Mouse (Mus musculus): Measurements from ENCODE around the gene Cdiptos. TPM values are rescaled to one million over a fixed set of nuclear protein-coding genes. Genes with fewer than 3 reads are reported as not detected.

The Cdiptos gene
- total RNA-seq, 2 experiments from 2014 or later = 0.31 TPM; not detected in 1

DNA sequence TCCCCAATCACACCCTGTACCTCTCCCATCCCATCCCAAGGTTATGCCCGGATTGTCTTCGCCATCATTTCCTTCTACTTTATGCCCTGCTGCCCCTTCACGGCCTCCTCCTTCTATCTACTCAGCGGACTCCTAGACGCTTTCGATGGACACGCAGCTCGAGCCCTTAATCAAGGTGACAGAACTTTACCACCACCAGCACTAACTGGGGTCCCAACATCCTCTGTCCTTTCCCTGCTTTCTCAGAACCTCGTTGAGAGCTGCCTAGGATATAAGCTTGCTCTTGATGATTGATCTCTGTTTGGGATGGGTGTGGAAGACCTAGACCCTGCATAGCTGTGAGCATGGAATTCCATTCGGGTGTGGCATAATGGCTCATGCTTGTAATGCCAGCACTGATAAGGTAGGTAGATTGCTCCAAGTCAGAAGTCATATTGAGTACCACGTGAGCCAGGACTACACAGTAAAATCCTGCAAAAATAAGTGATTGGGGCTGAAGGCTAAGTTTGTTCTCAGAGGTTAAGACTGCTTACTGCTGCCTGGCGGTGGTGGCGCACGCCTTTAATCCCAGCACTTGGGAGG is 1.1 kb upstream of the Cdiptos start:
- DNase-seq (ENCODE audit: low spot score in 2 of 2) = no peak

GRCm38 (mm10) chr7:126975893-126975949 is 177 bp downstream of the Cdiptos start, which contains the start of gene Cdipt:
TSS of gene Cdipt (plus strand) at chr7:126975914.
- DNase-seq (ENCODE audit: low spot score in 2 of 2) = no peak

GRCm38 (mm10) chr7:126975493-126975892 is 405 bp downstream of the Cdiptos start:
- no peak for DNase-seq (ENCODE audit: low spot score in 2 of 2)

GRCm38 (mm10) chr7:126967361-126967760 is 8.5 kb downstream of the Cdiptos start:
- no peak for DNase-seq (ENCODE audit: low spot score in 2 of 2)

DNA sequence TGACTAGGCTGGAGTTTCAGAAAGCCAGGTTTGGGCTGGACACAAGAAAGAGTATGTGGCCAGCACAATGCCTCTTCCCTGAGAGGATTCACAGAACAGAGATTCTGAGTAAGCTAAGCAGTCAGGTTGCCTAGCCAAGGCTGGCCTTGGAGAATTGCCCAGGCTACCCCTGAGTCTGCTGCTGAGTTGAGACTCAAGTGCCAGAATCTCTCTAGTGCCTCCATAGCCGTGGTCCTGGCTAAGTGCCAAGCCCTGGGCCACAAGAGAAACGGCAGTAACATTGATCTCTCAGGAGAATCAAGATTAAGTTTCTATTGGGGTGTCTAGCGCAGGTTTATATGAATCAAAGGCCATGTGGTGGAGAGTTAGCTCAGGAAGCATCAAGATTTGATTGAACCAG is 10.3 kb downstream of the Cdiptos start:
- DNase-seq (ENCODE audit: low spot score in 2 of 2) = no peak

DNA sequence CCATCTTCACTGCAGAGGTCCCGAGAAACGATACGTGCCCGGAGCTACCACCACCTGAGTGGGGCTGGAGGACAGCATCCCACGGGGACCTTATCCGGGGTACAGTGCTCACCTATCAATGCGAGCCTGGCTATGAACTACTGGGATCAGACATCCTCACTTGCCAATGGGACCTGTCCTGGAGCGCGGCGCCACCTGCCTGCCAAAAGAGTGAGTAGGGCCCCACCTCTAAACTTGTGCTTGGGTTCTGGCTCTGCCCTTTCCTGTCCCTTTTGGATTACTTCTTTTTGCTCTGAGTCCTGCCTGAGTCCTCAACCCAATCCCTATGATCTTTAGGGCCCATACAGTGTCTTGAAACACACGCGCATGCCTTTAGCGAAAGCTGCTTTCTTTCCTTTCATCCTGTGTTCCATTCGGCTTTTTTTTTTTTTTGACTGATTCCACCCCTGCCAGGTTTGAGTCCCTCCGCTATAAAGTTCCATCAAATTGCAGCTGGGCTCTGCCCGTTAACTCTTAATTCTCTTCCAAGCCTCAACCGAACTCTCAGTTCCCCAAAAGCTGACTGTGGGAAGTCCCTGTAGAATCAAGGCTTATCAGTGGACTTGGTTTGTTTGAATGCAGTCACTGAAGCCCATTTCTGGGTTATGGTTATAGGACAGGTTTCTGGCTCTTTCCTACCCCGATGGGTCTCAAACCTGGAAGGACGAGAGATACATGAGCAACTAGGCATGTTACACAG is 12.2 kb downstream of the Cdiptos start:
- DNase-seq (ENCODE audit: low spot score in 2 of 2) = peak in 1 of 2 experiments; percentile 44

- DNase-seq (ENCODE audit: low spot score in 2 of 2) = no peak
Observed at GRCm38 (mm10) chr7:126961965-126962364, 13.9 kb downstream of the Cdiptos start.

- no peak for DNase-seq (ENCODE audit: low spot score in 2 of 2)
Observed at GRCm38 (mm10) chr7:126961095-126961494, 14.8 kb downstream of the Cdiptos start.

DNA sequence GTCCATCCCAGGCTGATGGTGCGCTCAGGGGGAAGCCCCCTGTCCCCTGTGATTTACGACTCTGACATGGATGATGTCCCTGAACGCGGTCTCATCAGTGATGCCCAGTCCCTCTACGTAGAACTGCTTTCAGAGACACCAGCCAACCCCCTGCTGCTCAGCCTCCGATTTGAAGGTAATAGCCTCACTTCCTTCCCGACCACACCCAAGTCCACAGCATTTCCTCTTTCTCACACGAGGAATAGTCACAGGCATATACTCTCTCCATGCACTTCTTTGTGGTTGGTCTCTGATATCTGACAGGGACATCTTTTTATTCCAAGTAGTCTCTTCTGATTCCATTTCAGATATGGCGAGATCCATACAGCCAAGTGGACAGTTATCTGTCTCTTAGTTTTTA is 16.1 kb downstream of the Cdiptos start:
- DNase-seq (ENCODE audit: low spot score in 2 of 2) = no peak

GRCm38 (mm10) chr7:126955125-126955524 is 20.8 kb downstream of the Cdiptos start:
- no peak for DNase-seq (ENCODE audit: low spot score in 2 of 2)

GRCm38 (mm10) chr7:126952646-126953045 is 23.3 kb downstream of the Cdiptos start:
- no peak for DNase-seq (ENCODE audit: low spot score in 2 of 2)

- DNase-seq (ENCODE audit: low spot score in 2 of 2) = no peak
Observed at GRCm38 (mm10) chr7:126951741-126952140, 24.2 kb downstream of the Cdiptos start.

DNA sequence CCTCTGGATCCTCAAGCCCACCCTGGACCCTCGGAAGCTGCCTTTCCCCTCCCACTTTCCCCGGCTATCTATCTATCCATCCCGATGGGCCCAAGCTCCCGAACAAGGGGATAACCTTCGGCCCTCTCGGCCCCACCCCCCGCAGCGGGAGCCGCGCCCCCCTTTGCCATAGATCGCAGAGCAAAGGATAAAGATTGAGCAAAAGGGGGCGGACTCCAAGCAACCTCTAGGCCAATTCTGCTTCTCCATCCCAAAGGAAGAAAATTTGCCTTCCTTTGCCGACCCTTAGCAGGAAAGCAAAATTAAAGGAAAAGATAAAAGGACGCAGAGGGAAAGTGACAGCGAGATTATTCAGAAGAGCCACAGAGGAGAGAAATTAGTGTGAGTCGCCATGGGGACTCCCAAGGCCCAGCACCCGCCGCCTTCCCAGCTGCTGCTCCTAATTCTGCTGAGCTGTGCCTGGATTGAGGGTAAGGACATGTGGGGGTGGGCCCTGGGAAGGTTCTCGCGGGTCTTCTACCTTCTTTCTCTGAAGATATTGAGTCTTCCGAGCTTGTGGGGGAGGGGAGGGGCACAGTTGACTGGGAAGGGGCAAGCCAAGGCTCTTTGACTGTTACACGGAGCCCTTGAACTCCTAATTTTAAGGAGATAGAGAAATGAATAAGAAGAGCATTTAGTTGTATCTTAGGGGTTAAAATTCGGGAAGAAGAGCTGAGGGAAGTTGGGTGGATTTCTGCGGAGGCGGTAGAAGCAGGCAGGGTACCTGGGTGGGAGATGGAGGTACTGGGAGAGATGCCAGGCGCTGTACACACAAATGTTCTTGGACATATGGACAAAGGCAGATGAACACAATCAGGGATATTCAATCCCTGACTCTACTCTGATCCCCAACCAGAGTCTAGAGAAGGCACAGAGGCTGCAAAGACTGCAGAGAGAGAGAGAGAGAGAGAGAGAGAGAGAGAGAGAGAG is 25.0 kb downstream of the Cdiptos start:
- DNase-seq (ENCODE audit: low spot score in 2 of 2) = peak in 1 of 2 experiments; percentile 32

GRCm38 (mm10) chr7:126949793-126950646 is 25.9 kb downstream of the Cdiptos start, which contains the start of gene Sez6l2:
TSS of gene Sez6l2 (plus strand) at chr7:126950563.
- DNase-seq (ENCODE audit: low spot score in 2 of 2) = peak; percentile 84 to 87

- peak; percentile 61 to 76 for DNase-seq (ENCODE audit: low spot score in 2 of 2)
Observed at GRCm38 (mm10) chr7:126949403-126949792, 26.5 kb downstream of the Cdiptos start, which contains the start of gene Asphd1. TSS of gene Asphd1 (minus strand) at chr7:126949582.

- DNase-seq (ENCODE audit: low spot score in 2 of 2) = no peak
Observed at GRCm38 (mm10) chr7:126948626-126949025, 27.3 kb downstream of the Cdiptos start.

GRCm38 (mm10) chr7:126946530-126946929 is 29.4 kb downstream of the Cdiptos start:
- DNase-seq (ENCODE audit: low spot score in 2 of 2) = peak; percentile 51 to 52

GRCm38 (mm10) chr7:126941801-126942200 is 34.1 kb downstream of the Cdiptos start:
- no peak for DNase-seq (ENCODE audit: low spot score in 2 of 2)

GRCm38 (mm10) chr7:126941171-126941570 is 34.7 kb downstream of the Cdiptos start:
- no peak for DNase-seq (ENCODE audit: low spot score in 2 of 2)

DNA sequence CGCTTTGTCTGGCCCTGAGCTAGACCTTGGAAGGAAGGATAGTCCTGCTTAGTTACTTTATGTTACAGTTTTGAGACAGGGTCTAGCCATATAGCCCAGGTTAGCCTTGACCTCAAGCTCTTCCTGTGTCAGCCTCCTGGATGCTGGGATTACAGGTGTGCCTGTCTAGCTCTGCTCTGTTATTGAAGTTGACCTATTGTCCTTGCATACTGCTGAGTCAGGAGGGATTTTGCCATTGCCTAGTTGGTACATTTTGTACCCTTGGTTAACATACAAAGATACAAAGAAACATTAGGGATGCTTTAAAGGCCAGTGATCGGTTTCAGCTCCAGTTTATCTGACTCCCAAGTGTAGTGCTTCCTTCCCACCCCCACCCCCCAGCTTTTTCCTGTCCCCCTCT is 43.2 kb downstream of the Cdiptos start:
- no peak for DNase-seq (ENCODE audit: low spot score in 2 of 2)

DNA sequence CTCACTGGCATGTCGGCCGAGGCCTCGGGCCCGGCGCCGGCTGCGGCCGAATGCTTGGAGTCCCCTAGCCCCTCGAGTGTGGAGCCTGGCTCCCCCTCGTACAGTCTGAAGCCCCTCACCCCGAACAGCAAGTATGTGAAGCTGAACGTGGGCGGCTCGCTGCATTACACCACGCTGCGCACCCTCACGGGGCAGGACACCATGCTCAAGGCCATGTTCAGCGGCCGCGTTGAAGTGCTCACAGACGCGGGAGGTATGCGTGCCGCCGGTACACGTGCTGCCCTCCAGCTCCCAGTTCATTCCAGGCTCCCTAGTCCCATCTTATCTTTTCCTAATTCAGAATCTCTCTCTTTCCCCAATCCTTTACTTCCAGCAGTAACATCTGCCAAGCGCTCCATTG is 46.9 kb downstream of the Cdiptos start:
- no peak for DNase-seq (ENCODE audit: low spot score in 2 of 2)

All from layer of hippocampus, postnatal 10 days (tissue).